Mouse (Mus musculus) G1E-ER4 (cell line): Measurements from ENCODE around the gene Mutyh. TPM values are rescaled to one million over a fixed set of nuclear protein-coding genes. Genes with fewer than 3 reads are reported as not detected.

Source experiments
- GATA1 ChIP-seq: IDR thresholded peaks from one replicate; pipeline ENCODE4 v1.8.0; 2012; ENCODE audit warnings: low read length, inconsistent platforms
- polyA plus RNA-seq: library from polyadenylated mRNA; stranded (reverse); fragments of >175 nt; gene quantifications from 2 replicates; pipeline ENCODE4 v1.2.3, GENCODE M21; 2012

Mutyh gene
- polyA plus RNA-seq, 1 experiment = 8.5 TPM

- no peak for TF ChIP-seq GATA1
Measured at GRCm38 (mm10) chr4:116799901-116800300, 7.6 kb upstream of the Mutyh start.

- no peak for TF ChIP-seq GATA1
Measured at GRCm38 (mm10) chr4:116811012-116811411, 3.5 kb downstream of the Mutyh start.

GRCm38 (mm10) chr4:116815276-116815675 is 7.8 kb downstream of the Mutyh start:
- TF ChIP-seq GATA1 = no peak

- TF ChIP-seq GATA1 = no peak
Measured at GRCm38 (mm10) chr4:116817486-116817885, 10.0 kb downstream of the Mutyh start.

GRCm38 (mm10) chr4:116819968-116820901 is 12.7 kb downstream of the Mutyh start:
- TF ChIP-seq GATA1 = no peak

GRCm38 (mm10) chr4:116820902-116821693 is 13.6 kb downstream of the Mutyh start:
- no peak for TF ChIP-seq GATA1

- no peak for TF ChIP-seq GATA1
Measured at GRCm38 (mm10) chr4:116821694-116822016, 14.1 kb downstream of the Mutyh start, which contains the start of gene Hpdl. TSS of gene Hpdl (minus strand) at chr4:116821707.

GRCm38 (mm10) chr4:116824541-116825004 is 17.1 kb downstream of the Mutyh start:
- TF ChIP-seq GATA1 = no peak

- no peak for TF ChIP-seq GATA1
Measured at GRCm38 (mm10) chr4:116827819-116828218, 20.3 kb downstream of the Mutyh start.

GRCm38 (mm10) chr4:116829364-116830069 is 22.0 kb downstream of the Mutyh start:
- no peak for TF ChIP-seq GATA1

GRCm38 (mm10) chr4:116830070-116830368 is 22.5 kb downstream of the Mutyh start:
- no peak for TF ChIP-seq GATA1

- no peak for TF ChIP-seq GATA1
Measured at GRCm38 (mm10) chr4:116838999-116839398, 31.5 kb downstream of the Mutyh start.

- no peak for TF ChIP-seq GATA1
Measured at GRCm38 (mm10) chr4:116840841-116841240, 33.3 kb downstream of the Mutyh start.

- no peak for TF ChIP-seq GATA1
Measured at GRCm38 (mm10) chr4:116844324-116844723, 36.8 kb downstream of the Mutyh start.

- TF ChIP-seq GATA1 = no peak
Measured at GRCm38 (mm10) chr4:116849901-116850300, 42.4 kb downstream of the Mutyh start.

- no peak for TF ChIP-seq GATA1
Measured at GRCm38 (mm10) chr4:116854286-116854685, 46.8 kb downstream of the Mutyh start.
